Mouse (Mus musculus) CH12.LX (cell line): ENCODE measurements around the gene Cmtm4. TPM values are rescaled to one million over a fixed set of nuclear protein-coding genes. Genes with fewer than 3 reads are reported as not detected.

Source experiments
- DNase-seq: peaks from one replicate; pipeline ENCODE4 v3.0.0-alpha.2; 2013; ENCODE audit errors: extremely low read depth
- H3K27ac ChIP-seq: 2 replicates; pipeline ENCODE4 v1.5.1; 2012; ENCODE audit warnings: low read depth, mild to moderate bottlenecking, control low read depth, moderate library complexity; ENCODE audit not compliant: insufficient read depth
- H3K27me3 ChIP-seq: replicated peaks from 2 replicates; pipeline ENCODE3; 2012; ENCODE audit warnings: inconsistent platforms
- H3K36me3 ChIP-seq, 2 experiments: replicated peaks in 1 of 2; 2 replicates each; pipeline versions ENCODE3 to v1.6.1; 2012; ENCODE audit warnings: inconsistent platforms in 1 of 2, low read length in 1 of 2, mild to moderate bottlenecking in 1 of 2, mixed read lengths in 1 of 2, moderate library complexity in 1 of 2; ENCODE audit not compliant: control insufficient read depth in 1 of 2, insufficient read depth in 1 of 2
- H3K4me1 ChIP-seq, 2 experiments: 2 replicates each; pipeline ENCODE4 v1.6.1; 2012; ENCODE audit warnings: inconsistent platforms in 1 of 2, moderate library complexity in 1 of 2; ENCODE audit not compliant: insufficient read depth in 2 of 2, control insufficient read depth in 1 of 2
- H3K4me2 ChIP-seq: 2 replicates; pipeline ENCODE4 v1.6.1; 2012; ENCODE audit warnings: low read depth, mild to moderate bottlenecking, control low read depth; ENCODE audit not compliant: poor library complexity, insufficient read depth, severe bottlenecking
- H3K4me3 ChIP-seq, 3 experiments: fragments of 150-350 bp in 1 of 3; sonication (generic) in 1 of 3; replicated peaks in 1 of 3; 2 replicates each; pipeline versions ENCODE3 to v1.5.1; 2011 to 2012; ENCODE audit warnings: low read depth in 2 of 3, low read length in 2 of 3, mild to moderate bottlenecking in 2 of 3, moderate library complexity in 2 of 3, control low read depth in 1 of 3, improper control_type of control experiment in 1 of 3, inconsistent platforms in 1 of 3, mixed read lengths in 1 of 3; ENCODE audit not compliant: poor library complexity in 1 of 3
- H3K79me2 ChIP-seq: replicated peaks from 2 replicates; pipeline ENCODE4 v1.6.1; 2012; ENCODE audit warnings: mild to moderate bottlenecking, moderate library complexity; ENCODE audit not compliant: control insufficient read depth, poor library complexity, insufficient read depth, severe bottlenecking; ENCODE audit errors: extremely low read depth
- H3K9ac ChIP-seq: 2 replicates; pipeline ENCODE4 v1.6.1; 2012; ENCODE audit warnings: low read depth, mild to moderate bottlenecking, control low read depth, moderate library complexity; ENCODE audit not compliant: insufficient read depth
- H3K9me3 ChIP-seq: replicated peaks from 2 replicates; pipeline ENCODE3; 2012; ENCODE audit warnings: low read length, inconsistent platforms, mixed read lengths
- CTCF ChIP-seq, 2 experiments: IDR thresholded peaks in 1 of 2; conservative IDR thresholded peaks in 1 of 2; 2 replicates each; pipeline ENCODE4 v1.5.1; 2011 to 2012; ENCODE audit warnings: low read depth in 2 of 2, low read length in 2 of 2, improper control_type of control experiment in 1 of 2, inconsistent platforms in 1 of 2, mild to moderate bottlenecking in 1 of 2, moderate library complexity in 1 of 2
- E2F4 ChIP-seq: IDR thresholded peaks from 2 replicates; pipeline ENCODE4 v1.6.1; 2011; ENCODE audit warnings: low read depth, low read length, improper control_type of control experiment; ENCODE audit not compliant: insufficient replicate concordance
- ELF1 ChIP-seq: IDR thresholded peaks from 2 replicates; pipeline ENCODE4 v1.6.1; 2014; ENCODE audit warnings: low read depth, mild to moderate bottlenecking, inconsistent platforms, low read length, improper control_type of control experiment
- JUND ChIP-seq: conservative IDR thresholded peaks from 2 replicates; pipeline ENCODE4 v1.6.1; 2011; ENCODE audit warnings: low read depth, low read length, improper control_type of control experiment
- MAFK ChIP-seq: IDR thresholded peaks from 2 replicates; pipeline ENCODE4 v1.6.1; 2011; ENCODE audit warnings: low read length, improper control_type of control experiment; ENCODE audit not compliant: insufficient replicate concordance
- MAZ ChIP-seq: IDR thresholded peaks from 2 replicates; pipeline ENCODE4 v1.6.1; 2012; ENCODE audit warnings: low read depth, mild to moderate bottlenecking, inconsistent platforms, low read length, improper control_type of control experiment, moderate library complexity
- MEF2A ChIP-seq: IDR thresholded peaks from 2 replicates; pipeline ENCODE4 v1.6.1; 2014; ENCODE audit warnings: low read depth, mild to moderate bottlenecking, inconsistent platforms, low read length, improper control_type of control experiment, borderline replicate concordance
- PAX5 ChIP-seq: IDR thresholded peaks from 2 replicates; pipeline ENCODE4 v1.6.1; 2012; ENCODE audit warnings: low read length, inconsistent platforms, mixed read lengths
- POLR2A ChIP-seq: IDR thresholded peaks from 2 replicates; pipeline ENCODE4 v1.6.1; 2011; ENCODE audit warnings: low read depth, mild to moderate bottlenecking, improper control_type of control experiment, low read length
- POLR2AphosphoS2 ChIP-seq: IDR thresholded peaks from 2 replicates; pipeline ENCODE4 v1.6.1; 2011; ENCODE audit warnings: low read depth, low read length, improper control_type of control experiment
- SIN3A ChIP-seq: IDR thresholded peaks from 2 replicates; pipeline ENCODE4 v1.6.1; 2012; ENCODE audit warnings: low read length, improper control_type of control experiment, inconsistent platforms
- SMC3 ChIP-seq: IDR thresholded peaks from 2 replicates; pipeline ENCODE4 v1.6.1; 2011; ENCODE audit warnings: low read depth, low read length, improper control_type of control experiment
- TBP ChIP-seq: conservative IDR thresholded peaks from 2 replicates; pipeline ENCODE4 v1.6.1; 2011; ENCODE audit warnings: low read depth, low read length, improper control_type of control experiment
- UBTF ChIP-seq: IDR thresholded peaks from 2 replicates; pipeline ENCODE4 v1.6.1; 2012; ENCODE audit warnings: low read depth, mild to moderate bottlenecking, inconsistent platforms, low read length, improper control_type of control experiment, moderate library complexity
- USF2 ChIP-seq: conservative IDR thresholded peaks from 2 replicates; pipeline ENCODE4 v1.6.1; 2011; ENCODE audit warnings: low read depth, low read length, improper control_type of control experiment
- ZMIZ1 ChIP-seq: IDR thresholded peaks from 2 replicates; pipeline ENCODE4 v1.6.1; 2012; ENCODE audit warnings: low read depth, mild to moderate bottlenecking, inconsistent platforms, low read length, improper control_type of control experiment
- ZNF384 ChIP-seq: IDR thresholded peaks from 2 replicates; pipeline ENCODE4 v1.6.1; 2012; ENCODE audit warnings: low read depth, low read length, improper control_type of control experiment, inconsistent platforms
- dilution Hi-C: fragments of 300-500 bp; cut with MboI; formaldehyde crosslinking; loops from 2 replicates; pipeline ENCODE4 v1.14.3; 2020; ENCODE audit warnings: low sequenced_read_pairs; ENCODE audit not compliant: extremely low pct_unique_long_range_greater_than_20kb, extremely low pct_ligation_motif_present
- in situ Hi-C: fragments of 300-500 bp; cut with MboI; formaldehyde crosslinking; loops from 3 replicates; pipeline ENCODE4 v1.14.3; 2019; ENCODE audit warnings: low sequenced_read_pairs, low pct_ligation_motif_present, low pct_unique_long_range_greater_than_20kb, mixed read lengths
- polyA plus RNA-seq: library from polyadenylated mRNA; unstranded; fragments of >175 nt; gene quantifications from 2 replicates; pipeline ENCODE4 v1.2.1, GENCODE M21; 2012; ENCODE audit warnings: low read depth; ENCODE audit not compliant: insufficient read length
- total RNA-seq, 2 experiments: library from RNA; depleted of rRNA; stranded (reverse); fragments of 300-350 nt in 1 of 2; fragments of >200 nt in 1 of 2; gene quantifications; 2 replicates each; pipeline ENCODE4 v1.2.3; 2012 to 2014

The Cmtm4 gene
- total and polyA plus RNA-seq, 3 experiments = 2.3 to 3.0 (median 2.6) TPM

DNA sequence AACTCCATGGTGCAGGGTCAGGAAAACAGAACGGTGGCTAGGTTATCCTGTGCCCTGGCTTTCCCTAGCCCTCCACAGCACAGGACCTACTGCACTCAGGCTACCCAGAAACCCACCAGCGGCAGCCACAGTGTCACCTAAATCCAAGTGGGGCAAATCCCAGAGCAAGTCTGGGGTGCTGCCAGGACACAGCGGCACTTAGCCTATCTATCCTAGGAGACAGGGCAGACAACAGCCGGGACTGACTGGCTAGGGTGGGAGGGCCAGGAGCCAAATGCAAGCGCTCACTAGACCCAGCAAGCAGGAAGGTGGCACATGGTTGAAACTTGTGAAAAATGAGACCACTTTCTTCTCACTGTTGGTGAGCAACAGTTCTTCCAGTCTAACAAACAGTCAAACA lies 46.6 kb downstream of the Cmtm4 start:
- H3K79me2 ChIP-seq = no peaks in the 10 kb centered on the region
- in situ Hi-C loops = no loop called here
- no peak for DNase-seq
- peaks cover 0 to 49% of the 10 kb centered on the region in 2 experiments for H3K36me3 ChIP-seq
- H3K27me3 ChIP-seq = no peaks in the 10 kb centered on the region
- H3K9me3 ChIP-seq = no peaks in the 10 kb centered on the region
- no peak for TF ChIP-seq USF2
- no peak for TF ChIP-seq SIN3A
- TF ChIP-seq SMC3 = no peak
- TF ChIP-seq UBTF = no peak
- TF ChIP-seq POLR2AphosphoS2 = no peak
- no peak for TF ChIP-seq ZMIZ1
- no peak for TF ChIP-seq ZNF384
- TF ChIP-seq CTCF (conservative IDR thresholded peaks at IDR 0.05 in 1 of 2, IDR thresholded peaks at IDR 0.05 in 1 of 2; ENCODE audit: low read depth in 2 of 2, low read length in 2 of 2) = no peak
- TF ChIP-seq ELF1 = no peak
- no peak for TF ChIP-seq TBP
- H3K4me1 ChIP-seq = peaks cover 0 to 7% of the 10 kb centered on the region in 2 experiments; a peak in 2 of 4 replicates
- dilution Hi-C loops = no loop called here
- no peak overlapping the region for H3K9ac ChIP-seq
- H3K27ac ChIP-seq = no peak overlapping the region
- H3K4me3 ChIP-seq = no peak overlapping the region
- H3K4me2 ChIP-seq = no peak overlapping the region

DNA sequence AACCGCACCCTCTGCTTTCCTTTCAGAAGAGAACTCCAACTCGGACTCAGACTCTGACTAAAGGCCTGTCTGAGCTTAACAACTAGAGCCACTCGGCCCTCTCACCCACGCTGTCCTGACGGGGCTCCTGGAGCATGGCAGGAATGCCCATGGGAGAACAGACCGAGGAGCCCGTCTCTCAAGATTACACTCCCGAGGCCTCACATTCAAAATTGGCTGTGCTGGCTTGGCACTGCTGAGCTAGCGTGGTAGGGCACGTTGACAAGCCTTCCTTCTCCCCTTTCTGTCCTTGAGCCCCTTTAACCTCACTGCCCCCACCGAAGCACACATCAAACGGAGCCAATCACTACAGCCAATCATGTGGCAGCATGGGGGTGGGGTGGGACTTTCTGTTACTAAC lies 48.9 kb downstream of the Cmtm4 start:
- no peak for DNase-seq
- no peak overlapping the region for H3K27ac ChIP-seq
- no peak overlapping the region for H3K9ac ChIP-seq
- no peak overlapping the region for H3K4me2 ChIP-seq
- no peak for TF ChIP-seq ZMIZ1
- TF ChIP-seq PAX5 = no peak
- TF ChIP-seq MEF2A = no peak
- peaks cover 0 to 15% of the 10 kb centered on the region in 2 experiments; a peak in 2 of 4 replicates for H3K4me1 ChIP-seq
- no peaks in the 10 kb centered on the region for H3K27me3 ChIP-seq
- H3K36me3 ChIP-seq = peaks cover 0 to 45% of the 10 kb centered on the region in 2 experiments
- dilution Hi-C loops (no loop called here), in situ Hi-C loops (no loop called here)
- no peaks in the 10 kb centered on the region for H3K9me3 ChIP-seq
- no peak overlapping the region for H3K4me3 ChIP-seq
- H3K79me2 ChIP-seq = no peaks in the 10 kb centered on the region

DNA sequence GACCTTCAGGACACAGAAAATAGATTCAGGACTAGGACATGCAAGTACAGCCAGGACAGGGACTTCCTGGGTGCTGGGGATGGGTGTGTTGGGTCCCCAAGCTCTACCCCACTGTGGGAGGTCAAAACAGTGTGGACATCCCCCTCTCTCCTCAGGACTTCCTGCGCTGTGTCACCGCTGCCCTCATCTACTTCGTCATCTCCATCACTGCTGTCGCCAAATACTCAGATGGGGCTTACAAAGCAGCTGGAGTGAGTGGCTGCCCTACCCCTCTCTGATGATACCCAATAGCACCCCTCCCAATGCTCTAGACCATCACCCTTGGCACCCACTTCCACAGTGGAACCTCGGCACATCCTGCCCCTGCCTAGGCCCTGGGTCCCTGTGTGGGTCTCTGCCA lies 51.0 kb downstream of the Cmtm4 start:
- Histone ChIP-seq H3K27ac (no peak overlapping the region), H3K4me2 (no peak overlapping the region), H3K27me3 (no peaks in the 10 kb centered on the region), H3K79me2 (no peaks in the 10 kb centered on the region), H3K36me3 (peaks cover 0 to 45% of the 10 kb centered on the region in 2 experiments), H3K9me3 (no peaks in the 10 kb centered on the region), H3K4me3 (no peak overlapping the region), H3K4me1 (peaks cover 3 to 25% of the 10 kb centered on the region in 2 experiments; a peak in 2 of 4 replicates), H3K9ac (no peak overlapping the region)
- no peak for TF ChIP-seq JUND
- no peak for TF ChIP-seq E2F4
- TF ChIP-seq POLR2A = no peak
- TF ChIP-seq MAFK = no peak
- TF ChIP-seq MAZ = no peak
- dilution Hi-C loops (no loop called here), in situ Hi-C loops (loop anchor here (5.0 kb wide), 1 partner anchor 63 kb away; no protein-coding TSS in a partner anchor)
- no peak for DNase-seq
